In genomic region chr7:133484430-133484841, GRCm38 (mm10) we compare ENCODE assay signal across 17 mouse cellular contexts.
DNase-seq lines count a peak whose midpoint lies in the region; ATAC-seq lines count a peak whose summit lies in the region.
"Had no signal": no experiment of that assay in that cellular context is flagged by ENCODE, and none has a peak within 500 bp of the region (broad histone marks: within the 10 kb centered on the region; RNA-seq: fewer than 3 reads in every experiment).

No protein-coding gene starts in this region.

- no peak overlapping the region for H3K4me2 ChIP-seq in neural tube, embryonic 15.5 days
- H3K4me2 ChIP-seq: heart, embryonic 12.5 days; kidney, embryonic 15.5 days; limb, embryonic 12.5 days; liver, embryonic 15.5 days; midbrain, embryonic 13.5 days had no signal

- peaks cover 15% of the 10 kb centered on the region; the same call in 1 of the 2 replicates for H3K4me1 ChIP-seq in limb, embryonic 10.5 days
- H3K4me1 ChIP-seq in neural tube, embryonic 15.5 days = peaks cover 11% of the 10 kb centered on the region
- H3K4me1 ChIP-seq: liver, embryonic 15.5 days had no signal

- no peaks in the 10 kb centered on the region for H3K36me3 ChIP-seq in limb, embryonic 10.5 days
- no peaks in the 10 kb centered on the region for H3K36me3 ChIP-seq in neural tube, embryonic 15.5 days
- H3K36me3 ChIP-seq: heart, embryonic 12.5 days; kidney, embryonic 15.5 days; limb, embryonic 12.5 days; liver, embryonic 15.5 days; midbrain, embryonic 13.5 days had no signal

- ATAC-seq in neural tube, embryonic 15.5 days (ENCODE audit: low FRiP score) = no peak
- ATAC-seq: midbrain, embryonic 13.5 days had no signal

- peak; percentile 78 for DNase-seq in brain, adult 2 months (ENCODE audit: low read depth, low spot score)
- peak; percentile 29 to 37 for DNase-seq in frontal cortex, postnatal 10 days (ENCODE audit: low spot score in 2 of 2)
- DNase-seq in left cerebral cortex, adult 11 months (ENCODE audit: low spot score) = peak; percentile 26
- peak; percentile 25 for DNase-seq in right cerebral cortex, adult 18-20 months
- DNase-seq in kidney, adult 18-20 months = no peak
- no peak for DNase-seq in limb, embryonic 10.5 days (ENCODE audit: low spot score)
- DNase-seq: cerebellum, adult 9-11 months; gastrocnemius, adult 2 months; heart, postnatal 4 days; lung, postnatal 14 days had no signal

- no peak overlapping the region for H3K4me3 ChIP-seq in limb, embryonic 10.5 days
- H3K4me3 ChIP-seq in neural tube, embryonic 15.5 days (replicated peaks) = no peak overlapping the region
- H3K4me3 ChIP-seq: erythroblast, embryonic 14.5 days; gastrocnemius, adult 2 months; heart, embryonic 12.5 days; kidney, embryonic 15.5 days; limb, embryonic 12.5 days; liver, embryonic 15.5 days; midbrain, embryonic 13.5 days had no signal

- no peak overlapping the region for H3K27ac ChIP-seq in limb, embryonic 10.5 days
- H3K27ac ChIP-seq in neural tube, embryonic 15.5 days (replicated peaks) = no peak overlapping the region
- H3K27ac ChIP-seq: gastrocnemius, adult 2 months; kidney, embryonic 15.5 days; limb, embryonic 12.5 days; liver, embryonic 15.5 days; midbrain, embryonic 13.5 days had no signal

- WGBS in limb, embryonic 10.5 days = 82% methylated on average over 8 of the region's 8 CpGs
- 76% methylated on average over 8 of the region's 8 CpGs for WGBS in neural tube, embryonic 15.5 days

- no peaks in the 10 kb centered on the region for H3K27me3 ChIP-seq in limb, embryonic 10.5 days (ENCODE audit: low read depth, poor library complexity, severe bottlenecking)
- no peaks in the 10 kb centered on the region for H3K27me3 ChIP-seq in neural tube, embryonic 15.5 days (replicated peaks)
- H3K27me3 ChIP-seq: heart, embryonic 12.5 days; kidney, embryonic 15.5 days; limb, embryonic 12.5 days; liver, embryonic 15.5 days; midbrain, embryonic 13.5 days had no signal

- no peak overlapping the region for H3K9ac ChIP-seq in neural tube, embryonic 15.5 days (replicated peaks)
- H3K9ac ChIP-seq: heart, embryonic 12.5 days; kidney, embryonic 15.5 days; limb, embryonic 12.5 days; liver, embryonic 15.5 days; midbrain, embryonic 13.5 days had no signal

- H3K9me3 ChIP-seq in limb, embryonic 10.5 days (replicated peaks) = no peaks in the 10 kb centered on the region
- H3K9me3 ChIP-seq in neural tube, embryonic 15.5 days (replicated peaks) = no peaks in the 10 kb centered on the region
- H3K9me3 ChIP-seq: heart, embryonic 12.5 days; kidney, embryonic 15.5 days; limb, embryonic 12.5 days; liver, embryonic 15.5 days; midbrain, embryonic 13.5 days had no signal

Comparison
In these comparisons a context has a peak if more than half of its experiments do, and no peak if none do; other contexts are left out.
1. DNase-seq: peak in brain, adult 2 months (single experiment), frontal cortex, postnatal 10 days (2 of 2), left cerebral cortex, adult 11 months (single experiment) and right cerebral cortex, adult 18-20 months (single experiment); none in kidney, adult 18-20 months (single experiment) and limb, embryonic 10.5 days (single experiment).